Mouse (Mus musculus) E14TG2a.4 (cell line): ENCODE results near the gene Ccdc62.

ENCODE experiments used
- H3K27me3 ChIP-seq: 2 replicates; pipeline ENCODE4 v1.6.1; 2014; ENCODE audit warnings: low read length, control low read depth; ENCODE audit not compliant: insufficient read depth
- H3K36me3 ChIP-seq: 2 replicates; pipeline ENCODE4 v1.6.1; 2014; ENCODE audit warnings: low read length, control low read depth; ENCODE audit not compliant: insufficient read depth
- H3K4me1 ChIP-seq: replicated peaks from 2 replicates; pipeline ENCODE4 v1.6.1; 2014; ENCODE audit warnings: low read depth, low read length, control low read depth
- H3K4me3 ChIP-seq: replicated peaks from 2 replicates; pipeline ENCODE4 v1.5.1; 2014; ENCODE audit warnings: mild to moderate bottlenecking, low read length
- H3K9me3 ChIP-seq: 2 replicates; pipeline ENCODE4 v1.6.1; 2014; ENCODE audit warnings: low read length, control low read depth
- CTCF ChIP-seq: conservative IDR thresholded peaks from 2 replicates; pipeline ENCODE4 v1.5.1; 2014; ENCODE audit warnings: low read length
- NANOG ChIP-seq: IDR thresholded peaks from 2 replicates; pipeline ENCODE4 v1.6.1; 2014; ENCODE audit warnings: borderline replicate concordance, low read length, mixed read lengths
- POU5F1 ChIP-seq: IDR thresholded peaks from 2 replicates; pipeline ENCODE4 v1.6.1; 2014; ENCODE audit warnings: low read length, borderline replicate concordance

Ccdc62 gene

DNA sequence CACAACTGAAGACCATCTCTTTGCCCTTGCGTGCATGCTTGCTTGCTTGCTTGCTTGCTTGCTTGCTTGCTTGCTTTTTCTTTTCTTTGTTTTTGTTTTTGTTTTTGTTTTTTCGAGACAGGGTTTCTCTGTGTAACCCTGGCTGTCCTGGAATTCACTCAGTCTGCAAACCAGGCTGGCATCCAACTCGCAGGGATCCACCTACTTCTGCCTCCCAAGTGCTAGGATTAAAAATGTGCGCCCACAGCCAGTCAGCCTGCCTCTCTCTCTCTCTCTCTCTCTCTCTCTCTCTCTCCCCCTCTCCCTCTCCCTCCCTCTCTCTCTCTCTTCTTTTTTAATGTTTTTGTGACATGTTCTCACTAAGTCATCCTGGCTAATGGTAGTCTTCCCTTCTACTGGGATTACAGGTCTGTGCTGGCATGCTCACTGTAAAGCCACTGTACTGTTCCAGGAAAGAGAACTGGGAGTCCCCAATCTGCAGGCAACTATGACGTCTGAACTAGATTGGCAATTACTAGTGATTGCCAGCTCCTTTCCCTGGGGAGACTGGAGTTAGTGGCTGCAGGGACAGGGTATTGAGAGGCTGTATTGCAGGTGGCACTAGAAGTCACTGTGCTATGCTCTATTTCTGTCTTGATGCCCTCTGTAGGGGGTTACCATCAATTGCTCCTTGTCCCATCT lies 22.0 kb downstream of the Ccdc62 start:
- TF ChIP-seq NANOG, result no peak
- TF ChIP-seq CTCF, result no peak
- TF ChIP-seq POU5F1, result no peak
- Histone ChIP-seq H3K4me1 (no peaks in the 10 kb centered on the region), H3K36me3 (no peaks in the 10 kb centered on the region), H3K9me3 (no peaks in the 10 kb centered on the region), H3K27me3 (no peaks in the 10 kb centered on the region), H3K4me3 (no peak overlapping the region)

GRCm38 (mm10) chr5:123957213-123957612 lies 26.7 kb downstream of the Ccdc62 start:
- H3K36me3 ChIP-seq, result no peaks in the 10 kb centered on the region
- peaks cover 13% of the 10 kb centered on the region for H3K4me1 ChIP-seq
- no peak overlapping the region for H3K4me3 ChIP-seq
- H3K27me3 ChIP-seq, result no peaks in the 10 kb centered on the region
- H3K9me3 ChIP-seq, result no peaks in the 10 kb centered on the region
- TF ChIP-seq CTCF, result no peak
- TF ChIP-seq NANOG, result no peak
- TF ChIP-seq POU5F1, result no peak

- H3K9me3 ChIP-seq, result no peaks in the 10 kb centered on the region
- H3K4me1 ChIP-seq, result peaks cover 13% of the 10 kb centered on the region
- no peaks in the 10 kb centered on the region for H3K27me3 ChIP-seq
- no peak for TF ChIP-seq CTCF
- no peak for TF ChIP-seq NANOG
- no peak for TF ChIP-seq POU5F1
- H3K36me3 ChIP-seq, result no peaks in the 10 kb centered on the region
- H3K4me3 ChIP-seq, result no peak overlapping the region
Observed at GRCm38 (mm10) chr5:123959018-123959417, 28.5 kb downstream of the Ccdc62 start.

DNA sequence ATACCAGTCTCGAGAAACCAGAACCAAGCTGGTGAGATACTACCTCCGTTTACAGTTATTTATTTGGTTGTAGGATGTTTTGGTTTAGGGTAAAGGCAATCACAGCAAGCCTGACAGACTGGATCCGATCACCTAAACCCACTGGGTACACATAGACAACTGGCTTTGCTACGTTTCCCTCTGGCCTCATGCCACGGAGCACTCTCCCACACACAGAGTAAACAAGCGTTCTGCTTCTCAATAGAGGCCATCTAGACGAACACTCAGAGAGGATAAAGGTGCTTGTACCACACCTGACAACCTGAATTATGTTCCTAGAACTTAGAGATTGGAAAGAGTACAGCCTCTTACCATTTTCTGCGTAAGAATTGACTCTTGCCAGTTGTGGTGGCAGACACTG lies 29.6 kb downstream of the Ccdc62 start:
- Histone ChIP-seq H3K4me1 (peaks cover 13% of the 10 kb centered on the region), H3K9me3 (no peaks in the 10 kb centered on the region), H3K27me3 (no peaks in the 10 kb centered on the region), H3K36me3 (no peaks in the 10 kb centered on the region), H3K4me3 (no peak overlapping the region)
- TF ChIP-seq NANOG (no peak), POU5F1 (no peak), CTCF (no peak)

DNA sequence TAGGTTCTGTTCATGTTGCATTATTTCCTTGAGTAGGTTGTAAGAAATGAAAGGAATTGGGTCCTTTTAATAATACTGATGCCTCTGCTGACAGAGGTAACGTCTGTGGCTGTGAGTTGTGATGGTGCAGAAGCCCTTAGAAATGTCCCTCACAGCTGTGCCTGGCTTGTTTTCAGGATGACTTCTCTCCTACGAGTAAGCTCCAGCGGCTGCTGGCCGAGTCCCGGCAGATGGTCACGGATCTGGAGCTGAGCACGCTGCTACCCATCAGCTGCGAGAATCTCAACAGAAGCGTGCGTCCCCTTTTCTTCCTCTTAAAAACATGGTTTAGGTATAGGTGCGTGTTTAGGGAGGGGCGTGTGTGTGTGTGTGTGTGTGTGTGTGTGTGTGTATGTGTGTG lies 30.6 kb downstream of the Ccdc62 start:
- Histone ChIP-seq H3K4me3 (no peak overlapping the region), H3K4me1 (peaks cover 13% of the 10 kb centered on the region), H3K27me3 (no peaks in the 10 kb centered on the region), H3K9me3 (no peaks in the 10 kb centered on the region), H3K36me3 (no peaks in the 10 kb centered on the region)
- TF ChIP-seq CTCF (no peak), POU5F1 (no peak), NANOG (no peak)

GRCm38 (mm10) chr5:123964208-123964607 lies 33.7 kb downstream of the Ccdc62 start:
- H3K4me1 ChIP-seq, result peaks cover 17% of the 10 kb centered on the region
- no peak overlapping the region for H3K4me3 ChIP-seq
- no peaks in the 10 kb centered on the region for H3K27me3 ChIP-seq
- no peaks in the 10 kb centered on the region for H3K9me3 ChIP-seq
- H3K36me3 ChIP-seq, result no peaks in the 10 kb centered on the region
- TF ChIP-seq CTCF, result no peak
- no peak for TF ChIP-seq POU5F1
- TF ChIP-seq NANOG, result no peak

- Histone ChIP-seq H3K4me1 (peaks cover 14% of the 10 kb centered on the region; the same call in 1 of the 2 replicates), H3K36me3 (no peaks in the 10 kb centered on the region), H3K4me3 (no peak overlapping the region), H3K27me3 (no peaks in the 10 kb centered on the region; the same call in 1 of the 2 replicates), H3K9me3 (no peaks in the 10 kb centered on the region)
- TF ChIP-seq NANOG, result no peak
- no peak for TF ChIP-seq CTCF
- no peak for TF ChIP-seq POU5F1
Observed at GRCm38 (mm10) chr5:123966759-123967158, 36.3 kb downstream of the Ccdc62 start.

DNA sequence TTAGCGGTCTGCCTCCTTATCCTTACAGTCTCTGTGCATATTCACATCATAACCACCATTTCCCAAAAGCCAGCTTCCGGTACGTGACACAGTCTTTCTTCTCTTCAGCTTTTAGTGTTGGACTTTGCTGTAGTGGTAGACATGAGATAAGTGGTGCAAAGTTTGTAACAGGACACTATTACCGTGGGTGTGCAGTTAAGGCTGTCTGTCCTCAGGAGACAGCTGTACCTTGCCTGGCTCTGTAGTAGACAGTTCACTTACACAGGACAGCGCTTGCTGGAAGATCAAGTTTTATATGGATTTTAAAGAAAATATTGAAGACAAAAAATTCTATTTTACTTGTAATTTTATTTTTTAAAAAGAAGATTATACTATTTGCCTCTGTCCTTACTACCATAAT lies 38.0 kb downstream of the Ccdc62 start:
- H3K4me1 ChIP-seq, result peaks cover 29% of the 10 kb centered on the region

DNA sequence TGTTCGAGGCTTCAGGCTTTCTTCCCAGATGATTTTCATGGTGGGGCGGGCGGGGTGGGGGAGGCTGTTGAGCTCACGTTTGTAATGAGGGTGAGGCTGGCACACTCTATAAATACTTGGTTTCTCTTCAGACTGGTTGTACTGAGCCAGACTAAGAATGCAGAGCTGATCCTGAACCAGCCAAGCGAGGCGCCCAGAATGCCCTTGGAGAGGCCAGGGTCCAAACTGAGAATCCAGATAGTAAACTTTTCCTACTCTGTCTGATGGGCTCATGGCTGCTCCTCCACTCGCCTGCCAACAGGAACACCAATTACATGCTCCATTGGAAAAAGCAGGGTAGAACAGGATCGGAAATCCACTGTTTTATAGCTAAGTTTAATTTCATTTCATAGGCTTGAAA lies 38.7 kb downstream of the Ccdc62 start:
- Histone ChIP-seq H3K27me3 (peaks cover 9% of the 10 kb centered on the region), H3K4me3 (no peak overlapping the region), H3K4me1 (peaks cover 29% of the 10 kb centered on the region), H3K9me3 (no peaks in the 10 kb centered on the region), H3K36me3 (no peaks in the 10 kb centered on the region)
- TF ChIP-seq CTCF (no peak), POU5F1 (no peak), NANOG (no peak)

More for the DNA sequence above, 38.0 kb downstream of the Ccdc62 start:
- Histone ChIP-seq H3K27me3 (peaks cover 6% of the 10 kb centered on the region; the same call in 1 of the 2 replicates), H3K9me3 (no peaks in the 10 kb centered on the region), H3K36me3 (no peaks in the 10 kb centered on the region), H3K4me3 (no peak overlapping the region)
- TF ChIP-seq POU5F1, result no peak
- no peak for TF ChIP-seq NANOG
- TF ChIP-seq CTCF, result no peak
